Mouse (Mus musculus) 416B (cell line): ENCODE results near the gene Rnf128.

Source experiments
- DNase-seq: peaks from one replicate; pipeline ENCODE4 v3.0.0; 2011; ENCODE audit warnings: low read depth

Rnf128 gene

GRCm38 (mm10) chrX:139622071-139622470, 59.0 kb downstream of the Rnf128 start:
- DNase-seq: no peak

- no peak for DNase-seq
These were observed 71.6 kb downstream of the Rnf128 start for GRCm38 (mm10) chrX:139634758-139635157.

GRCm38 (mm10) chrX:139639744-139640143, 76.6 kb downstream of the Rnf128 start:
- no peak for DNase-seq

DNA sequence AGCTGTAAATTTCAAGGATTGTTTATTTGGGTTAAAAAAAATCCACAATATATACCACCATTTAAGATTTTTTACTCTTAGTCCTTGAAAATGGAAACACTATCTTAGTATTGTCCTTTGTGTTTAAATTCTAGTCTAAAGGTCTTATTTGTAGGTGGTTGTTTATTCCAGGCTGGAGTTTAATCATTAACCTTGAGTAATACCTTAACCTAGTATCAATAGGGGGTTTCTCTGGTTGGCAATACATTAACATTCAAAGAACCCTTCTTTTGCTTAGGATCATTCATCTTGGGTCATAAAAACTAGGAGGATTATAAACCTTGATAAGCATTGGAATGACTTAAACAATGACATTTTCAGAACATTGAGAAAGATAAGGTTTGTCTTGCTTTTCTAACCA, 77.3 kb downstream of the Rnf128 start:
- DNase-seq: no peak

DNA sequence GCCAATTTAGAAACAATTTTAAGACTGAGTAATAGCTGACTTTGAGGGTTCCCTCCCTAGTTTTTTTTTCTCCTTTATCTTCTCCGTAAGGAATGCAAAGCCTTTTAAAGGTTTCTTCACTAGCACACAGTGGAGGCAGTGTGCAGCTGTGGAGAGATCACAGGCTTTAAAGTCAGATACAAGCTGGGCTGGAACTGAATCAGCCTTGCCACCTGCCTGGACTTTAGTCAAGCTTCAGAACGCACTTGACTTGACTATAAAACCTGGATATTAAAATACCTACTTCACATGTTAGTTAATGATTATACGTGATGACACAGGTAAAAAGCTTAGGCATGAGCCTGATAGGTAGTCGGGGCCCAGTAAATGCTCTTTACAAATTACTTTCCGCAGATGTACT, 89.1 kb downstream of the Rnf128 start:
- no peak for DNase-seq

GRCm38 (mm10) chrX:139653292-139653691, 90.2 kb downstream of the Rnf128 start:
- peak; percentile 14 for DNase-seq

- no peak for DNase-seq
These were observed 91.4 kb downstream of the Rnf128 start for GRCm38 (mm10) chrX:139654350-139655063.

DNA sequence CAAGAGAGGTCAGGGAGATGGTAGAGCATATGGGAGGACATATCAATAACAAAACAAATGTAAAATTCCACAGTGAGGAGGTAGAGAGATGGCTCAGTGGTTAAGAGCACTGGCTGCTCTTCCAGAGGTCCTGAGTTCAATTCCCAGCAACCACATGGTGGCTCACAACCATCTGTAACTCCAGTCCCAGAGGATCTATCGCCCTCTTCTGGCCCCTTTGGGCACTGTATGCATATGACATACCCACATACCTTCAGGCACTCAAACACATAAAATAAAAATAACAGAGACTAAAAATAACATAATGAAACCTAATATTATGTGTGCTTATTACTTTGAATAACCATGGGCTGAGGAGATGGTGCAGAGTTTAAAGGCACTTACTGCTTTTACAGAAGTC, 99.0 kb downstream of the Rnf128 start:
- DNase-seq: no peak

- peak; percentile 49 for DNase-seq
These were observed 102.7 kb downstream of the Rnf128 start for GRCm38 (mm10) chrX:139665829-139666228.

DNA sequence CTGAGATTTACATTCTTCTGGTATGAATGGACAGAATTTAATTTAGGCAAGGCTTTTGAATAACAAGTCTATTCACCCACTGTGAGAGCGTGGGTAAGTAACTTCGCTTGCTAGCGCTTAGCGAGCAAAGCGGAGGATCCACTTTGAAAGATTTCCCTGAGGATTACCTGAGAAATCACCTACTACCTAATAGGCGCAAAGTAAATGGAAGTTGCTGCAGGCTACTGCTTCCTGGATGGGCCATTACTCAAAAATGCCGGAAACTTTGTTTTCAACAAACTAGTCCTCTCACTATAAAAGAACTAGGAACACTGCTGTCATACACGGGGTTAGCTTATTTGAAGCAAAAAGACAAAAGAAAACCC, 121.3 kb downstream of the Rnf128 start:
- no peak for DNase-seq

GRCm38 (mm10) chrX:139684775-139685695, 121.9 kb downstream of the Rnf128 start, which contains the start of gene Tbc1d8b:
Tbc1d8b (plus strand) TSS chrX:139684996.
- DNase-seq: peak; percentile 93

DNA sequence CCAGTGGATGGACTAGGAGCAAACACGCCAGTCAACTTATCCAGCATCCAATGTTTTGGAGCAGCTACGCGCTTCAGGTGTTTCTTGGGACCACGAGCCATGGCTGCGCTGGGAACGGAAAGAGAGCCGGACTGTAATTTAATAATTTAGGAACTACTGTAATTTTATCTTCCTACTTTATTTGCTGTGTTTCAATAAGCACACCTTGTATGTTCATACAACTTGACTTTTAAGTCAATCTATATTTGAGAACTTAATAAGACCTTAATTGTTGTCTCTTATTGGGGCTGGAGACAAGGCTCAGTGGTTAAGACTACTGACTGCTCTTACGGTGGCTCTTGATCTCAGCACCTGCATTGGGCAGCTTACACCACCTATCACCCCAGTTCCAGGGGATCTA, 151.3 kb downstream of the Rnf128 start, which contains the start of gene Gm15013:
Gene Gm15013 (minus strand): TSS at position 101 of the 400 bp plus-strand sequence.
- DNase-seq: no peak

- no peak for DNase-seq
These were observed 159.2 kb downstream of the Rnf128 start for GRCm38 (mm10) chrX:139722350-139722749.
